Mouse (Mus musculus) urinary bladder, postnatal 36 days (tissue): ENCODE data around the gene Abca7.
"Not testable (repeated sequence)": the region's sequence is repeated elsewhere in the genome, so short reads cannot be mapped to it uniquely, and the experiment has no call there.

Source experiments
- DNase-seq, 2 experiments: peaks; one replicate each; pipeline ENCODE4 v3.0.0; 2022; ENCODE audit warnings: low spot score in 2 of 2, mixed read lengths in 1 of 2

The Abca7 gene

GRCm38 (mm10) chr10:79996272-79997033, at the start of gene Abca7:
TSS of gene Abca7 (plus strand) at chr10:79996494.
- DNase-seq: peak; percentile 96 to 98

- DNase-seq: no peak
Measured at GRCm38 (mm10) chr10:79946752-79947322, 49.5 kb upstream of the Abca7 start.

- DNase-seq: no peak
Measured at GRCm38 (mm10) chr10:79947502-79947901, 48.8 kb upstream of the Abca7 start.

- no peak for DNase-seq
Measured at GRCm38 (mm10) chr10:79949873-79950272, 46.4 kb upstream of the Abca7 start.

- no peak for DNase-seq
Measured at GRCm38 (mm10) chr10:79950661-79951060, 45.6 kb upstream of the Abca7 start.

GRCm38 (mm10) chr10:79953946-79954345, 42.3 kb upstream of the Abca7 start:
- no peak for DNase-seq

- DNase-seq: no peak
Measured at GRCm38 (mm10) chr10:79955691-79956090, 40.6 kb upstream of the Abca7 start.

GRCm38 (mm10) chr10:79956643-79957154, 39.6 kb upstream of the Abca7 start:
- DNase-seq: no peak

- peak; percentile 73 to 85 for DNase-seq
Measured at GRCm38 (mm10) chr10:79958140-79958816, 38.0 kb upstream of the Abca7 start.

GRCm38 (mm10) chr10:79959412-79959811, 36.9 kb upstream of the Abca7 start:
- not testable (repeated sequence) for DNase-seq

GRCm38 (mm10) chr10:79959847-79960601, 36.3 kb upstream of the Abca7 start, which contains the start of gene Wdr18:
TSS of gene Wdr18 (plus strand) at chr10:79960152.
- peak; percentile 99 to 100 for DNase-seq

- DNase-seq: no peak
Measured at GRCm38 (mm10) chr10:79960671-79961294, 35.5 kb upstream of the Abca7 start.

- DNase-seq: no peak
Measured at GRCm38 (mm10) chr10:79964727-79965126, 31.6 kb upstream of the Abca7 start.

GRCm38 (mm10) chr10:79965325-79965724, 31.0 kb upstream of the Abca7 start:
- DNase-seq: no peak

GRCm38 (mm10) chr10:79966886-79967400, 29.4 kb upstream of the Abca7 start:
- DNase-seq: no peak

- no peak for DNase-seq
Measured at GRCm38 (mm10) chr10:79968181-79968580, 28.1 kb upstream of the Abca7 start.

GRCm38 (mm10) chr10:79969124-79969568, 27.1 kb upstream of the Abca7 start:
- DNase-seq: no peak

- DNase-seq: no peak
Measured at GRCm38 (mm10) chr10:79970415-79971182, 25.7 kb upstream of the Abca7 start, which contains the start of gene Grin3b. TSS of gene Grin3b (plus strand) at chr10:79970715.

- no peak for DNase-seq
Measured at GRCm38 (mm10) chr10:79971183-79971497, 25.2 kb upstream of the Abca7 start.

GRCm38 (mm10) chr10:79972831-79973230, 23.5 kb upstream of the Abca7 start:
- DNase-seq: no peak
